Mouse (Mus musculus): ENCODE data around the gene Cbln3. TPM values are rescaled to one million over a fixed set of nuclear protein-coding genes. Genes with fewer than 3 reads are reported as not detected.
A peak's percentile ranks its signal among the peaks of the same experiment; 100 is the strongest.

The Cbln3 gene
- polyA plus RNA-seq, 1 experiment from 2014 or later, result 0.12 TPM

- ChIA-PET CTCF (interaction anchor here (0.9 kb wide), 1 partner anchor 88 kb away, joined by 3 read pairs; no protein-coding TSS in a partner anchor), POLR2A (interaction anchor here (0.6 kb wide), 1 partner anchor 12 kb away, joined by 5 read pairs; no protein-coding TSS in a partner anchor)
- no peak for TF ChIP-seq CTCF (IDR thresholded peaks at IDR 0.05)
These were observed 15.8 kb downstream of the Cbln3 start for GRCm38 (mm10) chr14:55868230-55869026.

GRCm38 (mm10) chr14:55866962-55867361, 17.2 kb downstream of the Cbln3 start:
- CTCF ChIA-PET, result interaction anchor here (0.7 to 1.8 kb wide), 2 partner anchors 12 to 50 kb away, joined by 4 read pairs; no protein-coding TSS in a partner anchor
- ATAC-seq (no peak), DNase-seq (ENCODE audit: low read depth, low spot score) (no peak)
- H3K27me3 ChIP-seq, result peaks cover 37% of the 10 kb centered on the region
- POLR2A ChIA-PET, result no interaction called here
- in situ Hi-C loops (cut with MboI; ENCODE audit: low pct_unique_long_range_greater_than_20kb), result loop anchor here (5.0 kb wide), 1 partner anchor 90 kb away; no protein-coding TSS in a partner anchor
- TF ChIP-seq CTCF (IDR thresholded peaks at IDR 0.05), result no peak

More at GRCm38 (mm10) chr14:55868230-55869026, 15.8 kb downstream of the Cbln3 start:
- DNase-seq (ENCODE audit: low read depth, low spot score) (no peak), ATAC-seq (no peak)
- in situ Hi-C loops (cut with MboI; ENCODE audit: low pct_unique_long_range_greater_than_20kb), result loop anchor here (5.0 kb wide), 1 partner anchor 91 kb away; no protein-coding TSS in a partner anchor
- H3K27me3 ChIP-seq, result peaks cover 33% of the 10 kb centered on the region

- ChIA-PET POLR2A (interaction anchor here (1.2 kb wide), 1 partner anchor 10 kb away, joined by 3 read pairs; no protein-coding TSS in a partner anchor), CTCF (interaction anchor here (0.7 to 3.4 kb wide), 9 partner anchors 9 to 83 kb away, joined by 3 to 14 read pairs (median 5); partner anchors contain the start of gene Nfatc4)
- in situ Hi-C loops (cut with MboI; ENCODE audit: low pct_unique_long_range_greater_than_20kb), result loop anchor here (5.0 kb wide), 2 partner anchors 41 to 59 kb away; partner anchors contain the start of gene Nfatc4
- H3K27me3 ChIP-seq, result peaks cover 53% of the 10 kb centered on the region
- DNase-seq (ENCODE audit: low read depth, low spot score) (no peak), ATAC-seq (peak; percentile 71)
- no peak for TF ChIP-seq CTCF (IDR thresholded peaks at IDR 0.05)
These were observed 20.4 kb downstream of the Cbln3 start for GRCm38 (mm10) chr14:55863773-55864172.

GRCm38 (mm10) chr14:55862970-55863369, 21.2 kb downstream of the Cbln3 start:
- POLR2A ChIA-PET, result interaction anchor here (1.2 kb wide), 1 partner anchor 11 kb away, joined by 3 read pairs; no protein-coding TSS in a partner anchor
- no peak for TF ChIP-seq CTCF (IDR thresholded peaks at IDR 0.05)
- ATAC-seq, result no peak
- in situ Hi-C loops (cut with MboI; ENCODE audit: low pct_unique_long_range_greater_than_20kb), result loop anchor here (5.0 kb wide), 2 partner anchors 41 to 59 kb away; partner anchors contain the start of gene Nfatc4
- CTCF ChIA-PET, result interaction anchor here (1.7 to 3.4 kb wide), 4 partner anchors 11 to 82 kb away, joined by 5 to 14 read pairs (median 8); no protein-coding TSS in a partner anchor
- DNase-seq (ENCODE audit: low read depth, low spot score), result no peak
- H3K27me3 ChIP-seq, result peaks cover 54% of the 10 kb centered on the region

GRCm38 (mm10) chr14:55862186-55862585, 22.0 kb downstream of the Cbln3 start:
- CTCF ChIA-PET, result interaction anchor here (0.7 to 2.5 kb wide), 4 partner anchors 11 to 81 kb away, joined by 3 to 14 read pairs (median 6); no protein-coding TSS in a partner anchor
- no peak for ATAC-seq
- DNase-seq (ENCODE audit: low read depth, low spot score), result no peak
- POLR2A ChIA-PET, result interaction anchor here (0.6 to 0.9 kb wide), 2 partner anchors 23 to 45 kb away, joined by 3 to 4 read pairs; partner anchors contain the start of gene Khnyn
- TF ChIP-seq CTCF (IDR thresholded peaks at IDR 0.05), result no peak
- in situ Hi-C loops (cut with MboI; ENCODE audit: low pct_unique_long_range_greater_than_20kb), result loop anchor here (5.0 kb wide), 2 partner anchors 40 to 60 kb away; partner anchors contain the start of gene Nfatc4
- peaks cover 59% of the 10 kb centered on the region for H3K27me3 ChIP-seq

- in situ Hi-C loops (cut with MboI; ENCODE audit: low pct_unique_long_range_greater_than_20kb), result no loop called here
- CTCF ChIA-PET, result no interaction called here
- POLR2A ChIA-PET, result no interaction called here
- ATAC-seq (no peak), DNase-seq (ENCODE audit: low read depth, low spot score) (no peak)
- H3K27me3 ChIP-seq, result peaks cover 69% of the 10 kb centered on the region
- TF ChIP-seq CTCF (IDR thresholded peaks at IDR 0.05), result no peak
These were observed 26.6 kb downstream of the Cbln3 start for GRCm38 (mm10) chr14:55857588-55857987.

GRCm38 (mm10) chr14:55855101-55855561, 29.1 kb downstream of the Cbln3 start:
- POLR2A ChIA-PET, result no interaction called here
- ATAC-seq (no peak), DNase-seq (ENCODE audit: low read depth, low spot score) (no peak)
- in situ Hi-C loops (cut with MboI; ENCODE audit: low pct_unique_long_range_greater_than_20kb), result no loop called here
- CTCF ChIA-PET, result interaction anchor here (1.2 kb wide), 1 partner anchor 9 kb away, joined by 5 read pairs; no protein-coding TSS in a partner anchor
- no peak for TF ChIP-seq CTCF (IDR thresholded peaks at IDR 0.05)
- H3K27me3 ChIP-seq, result peaks cover 56% of the 10 kb centered on the region

- DNase-seq (ENCODE audit: low read depth, low spot score), result no peak
- H3K27me3 ChIP-seq, result peaks cover 52% of the 10 kb centered on the region
- POLR2A ChIA-PET, result no interaction called here
- no peak for TF ChIP-seq CTCF (IDR thresholded peaks at IDR 0.05)
- ATAC-seq, result no peak
- in situ Hi-C loops (cut with MboI; ENCODE audit: low pct_unique_long_range_greater_than_20kb), result no loop called here
- CTCF ChIA-PET, result interaction anchor here (1.2 kb wide), 1 partner anchor 9 kb away, joined by 5 read pairs; no protein-coding TSS in a partner anchor
These were observed 29.6 kb downstream of the Cbln3 start for GRCm38 (mm10) chr14:55854406-55855100.

- in situ Hi-C loops (cut with MboI; ENCODE audit: low pct_unique_long_range_greater_than_20kb), result no loop called here
- CTCF ChIA-PET, result no interaction called here
- ATAC-seq, result no peak
- no peak for TF ChIP-seq CTCF (IDR thresholded peaks at IDR 0.05)
- peaks cover 46% of the 10 kb centered on the region for H3K27me3 ChIP-seq
- no peak for DNase-seq (ENCODE audit: low read depth, low spot score)
- POLR2A ChIA-PET, result no interaction called here
These were observed 30.4 kb downstream of the Cbln3 start, which contains the start of gene Nynrin for GRCm38 (mm10) chr14:55853621-55854285. TSS of gene Nynrin (plus strand) at chr14:55854010.
